Mouse (Mus musculus) activated CD4-positive, CD25-positive, alpha-beta regulatory T cell (primary cell): ENCODE measurements around the gene Kcnk3. TPM values are rescaled to one million over a fixed set of nuclear protein-coding genes. Genes with fewer than 3 reads are reported as not detected.

ENCODE experiments used
- polyA plus RNA-seq, 2 experiments: library from polyadenylated mRNA; unstranded; fragments of 100-300 nt; shearing (Covaris generic); gene quantifications; one replicate each; pipeline ENCODE4 v1.2.1; 2017

The Kcnk3 gene
- polyA plus RNA-seq: under 1 TPM; 0.06 to 0.21 TPM

GRCm38 (mm10) chr5:30587681-30588300 lies at the start of gene Kcnk3:
TSS of gene Kcnk3 (plus strand) at chr5:30588170.

GRCm38 (mm10) chr5:30545698-30546097 lies 42.3 kb upstream of the Kcnk3 start, which contains the start of gene Cib4:
TSS of gene Cib4 (minus strand) at chr5:30545836.

GRCm38 (mm10) chr5:30647815-30648560 lies 60.0 kb downstream of the Kcnk3 start, which contains the start of gene Slc35f6:
TSS of gene Slc35f6 (plus strand) at chr5:30647933.

GRCm38 (mm10) chr5:30666391-30667195 lies 78.6 kb downstream of the Kcnk3 start, which contains the start of gene Cenpa:
TSS of gene Cenpa (plus strand) at chr5:30666777.

Other genes with a start within 250 kb of the Kcnk3 start
- gene Otof, start 126.2 kb upstream of the Kcnk3 start, polyA plus RNA-seq: not detected
- not detected for gene 1700001C02Rik, start 122.1 kb upstream of the Kcnk3 start, polyA plus RNA-seq
- gene Cib4, start 42.3 kb upstream of the Kcnk3 start, polyA plus RNA-seq: not detected
- 10 to 100 TPM; 21.2 to 29.5 TPM for gene Slc35f6, start 59.8 kb downstream of the Kcnk3 start, polyA plus RNA-seq
- gene Cenpa, start 78.6 kb downstream of the Kcnk3 start, polyA plus RNA-seq: 100 to 1,000 TPM; 100 to 146 TPM
- gene Dpysl5, start 123.4 kb downstream of the Kcnk3 start, polyA plus RNA-seq: under 1 TPM in 1 of 2 experiments, not detected in 1; 0.34 TPM
- 1 to 10 TPM; 5.3 to 9.4 TPM for gene Mapre3, start 226.5 kb downstream of the Kcnk3 start, polyA plus RNA-seq